Mouse (Mus musculus): ENCODE results near the gene Trim15. TPM values are rescaled to one million over a fixed set of nuclear protein-coding genes. Genes with fewer than 3 reads are reported as not detected.

The Trim15 gene
- polyA plus RNA-seq, 1 experiment from 2014 or later, result 0.41 TPM

Other genes starting within 250 kb of the Trim15 start
- gene H2-M9, start 224.5 kb downstream of the Trim15 start, polyA plus RNA-seq (2015; fragmentation: Nextera tagmentation; extraction: Ambion mirVana), result not detected in 2 replicates
- not detected in 2 replicates for gene H2-M1, start 195.0 kb downstream of the Trim15 start, polyA plus RNA-seq (2015; fragmentation: Nextera tagmentation; extraction: Ambion mirVana)
- gene H2-M10.5, start 94.3 kb downstream of the Trim15 start, polyA plus RNA-seq (2015; fragmentation: Nextera tagmentation; extraction: Ambion mirVana), result not detected in 2 replicates
- not detected in 2 replicates for gene H2-M10.6, start 55.0 kb downstream of the Trim15 start, polyA plus RNA-seq (2015; fragmentation: Nextera tagmentation; extraction: Ambion mirVana)
- gene Trim26, start 30.1 kb downstream of the Trim15 start, polyA plus RNA-seq (2015; fragmentation: Nextera tagmentation; extraction: Ambion mirVana), result 34.4 and 39.2 TPM in 2 replicates
- 1.2 and 2.1 TPM in 2 replicates for gene Trim10, start 2.4 kb upstream of the Trim15 start, polyA plus RNA-seq (2015; fragmentation: Nextera tagmentation; extraction: Ambion mirVana)
- not detected in 2 replicates for gene Trim40, start 22.9 kb upstream of the Trim15 start, polyA plus RNA-seq (2015; fragmentation: Nextera tagmentation; extraction: Ambion mirVana)
- not detected in 2 replicates for gene Trim31, start 30.9 kb upstream of the Trim15 start, polyA plus RNA-seq (2015; fragmentation: Nextera tagmentation; extraction: Ambion mirVana)
- 0.21 and 0.83 TPM in 2 replicates for gene Rnf39, start 75.7 kb upstream of the Trim15 start, polyA plus RNA-seq (2015; fragmentation: Nextera tagmentation; extraction: Ambion mirVana)
- gene Ppp1r11, start 84.5 kb upstream of the Trim15 start, polyA plus RNA-seq (2015; fragmentation: Nextera tagmentation; extraction: Ambion mirVana), result 161 and 162 TPM in 2 replicates
- gene Znrd1, start 91.3 kb upstream of the Trim15 start, polyA plus RNA-seq (2015; fragmentation: Nextera tagmentation; extraction: Ambion mirVana), result 92.3 and 95.3 TPM in 2 replicates
- 6.0 and 6.9 TPM in 2 replicates for gene Znrd1as, start 91.4 kb upstream of the Trim15 start, polyA plus RNA-seq (2015; fragmentation: Nextera tagmentation; extraction: Ambion mirVana)
- gene 2410137M14Rik, start 114.0 kb upstream of the Trim15 start, polyA plus RNA-seq (2015; fragmentation: Nextera tagmentation; extraction: Ambion mirVana), result 0.48 TPM in 1 of 2 replicates, not detected in the other
- gene H2-M5, start 122.3 kb upstream of the Trim15 start, polyA plus RNA-seq (2015; fragmentation: Nextera tagmentation; extraction: Ambion mirVana), result 1.6 and 1.7 TPM in 2 replicates
- gene Zfp57, start 134.0 kb upstream of the Trim15 start, polyA plus RNA-seq (2015; fragmentation: Nextera tagmentation; extraction: Ambion mirVana), result 215 and 228 TPM in 2 replicates
- gene Mog, start 156.2 kb upstream of the Trim15 start, polyA plus RNA-seq (2015; fragmentation: Nextera tagmentation; extraction: Ambion mirVana), result 1.1 and 1.5 TPM in 2 replicates
- gene Gabbr1, start 178.8 kb upstream of the Trim15 start, polyA plus RNA-seq (2015; fragmentation: Nextera tagmentation; extraction: Ambion mirVana), result 30.1 and 35.2 TPM in 2 replicates
- gene Olfr90, start 221.3 kb upstream of the Trim15 start, polyA plus RNA-seq (2015; fragmentation: Nextera tagmentation; extraction: Ambion mirVana), result 0.09 and 0.10 TPM in 2 replicates
- not detected in 2 replicates for gene Olfr91, start 231.1 kb upstream of the Trim15 start, polyA plus RNA-seq (2015; fragmentation: Nextera tagmentation; extraction: Ambion mirVana)

All from forebrain, embryonic 13.5 days (tissue).